Mouse (Mus musculus) heart, postnatal 0 days (tissue): ENCODE measurements at regions not wholly inside any gene's neighbourhood (a gene's known extent, or its start where the extent isn't known, plus 50 kb on each side); places are given as distances from the start of the nearest gene placed in this dataset.

ENCODE experiments used
- ATAC-seq: fragments of 200-750 bp; cut with Nextera tagmentation; 2 replicates; pipeline ENCODE4 v1.8.0; 2017; ENCODE audit warnings: low read depth, moderate number of reproducible peaks, moderate library complexity; ENCODE audit not compliant: insufficient read depth
- DNase-seq: peaks from one replicate; pipeline ENCODE4 v3.0.0-alpha.2; 2016; ENCODE audit warnings: low spot score
- H3K27ac ChIP-seq: fragments of 300-500 bp; sonication (generic); 2 replicates; pipeline ENCODE4 v1.5.1; 2014; ENCODE audit warnings: low read depth, mild to moderate bottlenecking
- H3K27me3 ChIP-seq: fragments of 300-500 bp; sonication (generic); 2 replicates; pipeline ENCODE4 v1.6.1; 2014; ENCODE audit warnings: low read length, mixed read lengths; ENCODE audit not compliant: control insufficient read depth, insufficient read depth
- H3K36me3 ChIP-seq: fragments of 300-500 bp; sonication (generic); replicated peaks from 2 replicates; pipeline ENCODE4 v1.6.1; 2014; ENCODE audit warnings: low read length, mixed read lengths; ENCODE audit not compliant: control insufficient read depth, insufficient read depth
- H3K4me1 ChIP-seq: fragments of 300-500 bp; sonication (generic); 2 replicates; pipeline ENCODE4 v1.6.1; 2014; ENCODE audit warnings: antibody characterized with exemption; ENCODE audit not compliant: control insufficient read depth, insufficient read depth
- H3K4me2 ChIP-seq: fragments of 300-500 bp; sonication (generic); 2 replicates; pipeline ENCODE4 v1.6.1; 2014; ENCODE audit warnings: low read depth, mild to moderate bottlenecking, low read length, moderate library complexity
- H3K4me3 ChIP-seq: fragments of 300-500 bp; sonication (generic); 2 replicates; pipeline ENCODE4 v1.5.1; 2014; ENCODE audit warnings: low read depth, low read length
- H3K9ac ChIP-seq: fragments of 300-500 bp; sonication (generic); replicated peaks from 2 replicates; pipeline ENCODE4 v1.6.1; 2014; ENCODE audit warnings: low read depth, low read length, mixed read lengths
- H3K9me3 ChIP-seq: fragments of 300-500 bp; sonication (generic); replicated peaks from 2 replicates; pipeline ENCODE4 v1.6.1; 2016; ENCODE audit warnings: low read length; ENCODE audit not compliant: control insufficient read depth
- CTCF ChIP-seq: IDR thresholded peaks from 2 replicates; pipeline ENCODE4 v1.5.1; 2016; ENCODE audit warnings: antibody characterized with exemption, control low read depth, low read depth
- EP300 ChIP-seq: IDR thresholded peaks from 2 replicates; pipeline ENCODE4 v1.6.1; 2016; ENCODE audit warnings: antibody characterized with exemption, low read depth
- WGBS: fragments of 180-500 bp; shearing (Covaris S2); extraction: QIAGEN DNeasy Blood & Tissue Kit; methylation state at CpG from one replicate; pipeline ENCODE4 v1.1.7; 2014; 5-methylcytosine and 5-hydroxymethylcytosine counted together

DNA sequence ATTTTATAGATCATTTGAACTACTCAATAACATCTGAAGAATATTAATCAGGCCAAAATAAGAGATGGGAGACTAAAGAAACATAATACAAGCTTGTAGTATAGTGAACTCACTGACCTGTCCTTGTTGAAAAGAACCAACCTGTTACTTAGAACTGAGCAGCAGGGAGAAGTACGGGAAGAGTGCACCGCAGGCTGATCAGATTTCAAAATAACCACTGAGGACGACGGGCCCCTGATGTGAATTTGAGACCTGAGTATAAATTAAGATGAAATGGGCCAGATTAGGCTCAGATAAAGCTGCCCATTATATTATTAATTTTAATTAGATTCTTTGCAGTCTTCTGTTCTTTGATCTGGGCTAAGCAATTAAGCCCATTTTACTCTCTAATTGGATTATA, 391.2 kb upstream of the Tyrp1 start:
- Histone ChIP-seq H3K4me3 (no peak overlapping the region), H3K36me3 (no peaks in the 10 kb centered on the region), H3K9me3 (no peaks in the 10 kb centered on the region), H3K4me1 (no peaks in the 10 kb centered on the region), H3K27ac (no peak overlapping the region), H3K4me2 (no peak overlapping the region), H3K9ac (no peak overlapping the region), H3K27me3 (no peaks in the 10 kb centered on the region)
- 63% methylated on average over 4 of the region's 4 CpGs for WGBS
- no peak for TF ChIP-seq EP300
- TF ChIP-seq CTCF: no peak
- DNase-seq: no peak
- no peak for ATAC-seq

DNA sequence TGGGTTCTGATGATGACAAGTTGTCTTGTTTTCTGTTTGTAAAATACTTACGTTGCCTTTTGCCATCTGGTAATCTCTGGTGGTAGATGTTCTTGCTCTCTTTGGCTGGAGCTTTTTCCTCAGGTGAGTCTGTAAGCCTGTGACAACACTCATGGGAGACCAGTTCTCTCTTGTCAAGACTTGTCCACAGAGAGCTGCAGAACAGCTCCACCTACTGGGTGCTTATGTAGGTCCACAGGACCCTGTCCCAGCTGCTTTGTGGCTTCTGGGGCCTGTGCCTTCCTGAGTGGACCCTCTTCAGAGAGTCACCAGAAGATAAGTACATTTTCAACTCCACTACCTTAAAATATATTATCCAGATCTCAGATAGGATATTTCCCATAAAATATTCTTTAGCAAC, 370.3 kb upstream of the Tyrp1 start:
- 57% methylated on average over 1 of the region's 1 CpGs for WGBS
- Histone ChIP-seq H3K9me3 (no peaks in the 10 kb centered on the region), H3K4me3 (no peak overlapping the region), H3K27me3 (no peaks in the 10 kb centered on the region), H3K36me3 (no peaks in the 10 kb centered on the region), H3K4me1 (no peaks in the 10 kb centered on the region), H3K27ac (no peak overlapping the region), H3K4me2 (no peak overlapping the region), H3K9ac (no peak overlapping the region)
- no peak for ATAC-seq
- peak; percentile 15; the same call in 1 of the 2 replicates for TF ChIP-seq CTCF
- TF ChIP-seq EP300: no peak
- DNase-seq: no peak

DNA sequence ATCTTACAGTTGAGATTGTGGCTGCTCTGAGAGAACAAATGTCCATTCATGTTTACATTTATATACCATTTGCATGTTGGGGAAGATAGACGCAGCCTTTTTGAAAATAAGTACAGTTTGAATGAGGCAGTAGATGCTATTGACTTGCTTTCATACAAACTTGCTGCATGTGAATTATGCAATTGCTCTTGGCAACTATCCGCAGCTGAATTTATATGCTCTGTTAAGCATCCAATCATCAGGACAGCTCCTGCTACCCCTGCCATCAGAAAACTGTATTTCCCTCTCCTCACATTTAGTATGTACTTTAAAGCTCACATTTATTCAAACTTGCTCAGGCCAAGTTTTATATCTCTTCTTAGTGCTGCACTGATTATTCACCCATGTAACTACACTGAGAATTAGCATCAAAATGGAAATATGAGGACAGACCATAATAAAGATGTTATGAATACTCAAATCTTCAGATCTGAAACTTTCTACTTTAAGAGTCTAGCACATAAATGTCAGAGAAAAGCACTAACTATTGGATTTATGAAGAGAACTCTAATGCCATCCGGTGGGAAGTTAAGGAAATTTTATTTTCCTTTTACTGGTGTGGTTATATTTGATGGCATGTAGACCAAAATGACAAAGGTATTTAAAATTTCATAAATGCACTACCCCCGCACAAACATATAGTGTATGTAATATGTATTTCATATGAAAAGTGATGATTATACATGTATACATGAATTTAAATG, 358.0 kb upstream of the Tyrp1 start:
- 70% methylated on average over 4 of the region's 4 CpGs for WGBS
- DNase-seq: no peak
- H3K9me3 ChIP-seq: no peaks in the 10 kb centered on the region
- no peaks in the 10 kb centered on the region for H3K36me3 ChIP-seq
- no peaks in the 10 kb centered on the region for H3K27me3 ChIP-seq
- no peak overlapping the region for H3K4me2 ChIP-seq
- H3K4me3 ChIP-seq: no peak overlapping the region
- TF ChIP-seq EP300 (no peak), CTCF (no peak)
- no peak overlapping the region for H3K9ac ChIP-seq
- H3K4me1 ChIP-seq: no peaks in the 10 kb centered on the region
- no peak overlapping the region for H3K27ac ChIP-seq
- ATAC-seq: no peak

DNA sequence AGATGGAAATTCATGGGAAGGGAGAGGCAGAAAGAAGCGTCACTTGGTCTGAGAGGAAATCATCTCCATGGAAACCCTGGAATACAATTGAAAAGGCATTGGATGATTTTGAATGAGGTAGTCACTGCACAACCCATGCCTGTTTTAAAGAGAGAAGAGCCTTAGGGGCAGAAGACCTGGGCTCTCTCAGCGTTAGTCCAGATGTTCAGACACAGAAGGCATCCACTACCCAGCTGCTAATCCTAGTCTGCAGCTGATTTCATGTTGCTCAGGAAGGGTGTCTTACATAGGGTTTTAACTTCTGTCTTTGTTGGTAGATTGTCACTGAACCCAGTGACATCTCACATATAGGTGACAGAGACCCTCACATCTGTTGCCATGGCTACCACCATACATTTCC, 318.8 kb upstream of the Tyrp1 start:
- no peaks in the 10 kb centered on the region for H3K4me1 ChIP-seq
- no peak overlapping the region for H3K4me3 ChIP-seq
- no peaks in the 10 kb centered on the region for H3K36me3 ChIP-seq
- no peaks in the 10 kb centered on the region for H3K9me3 ChIP-seq
- TF ChIP-seq EP300 (no peak), CTCF (no peak)
- H3K27me3 ChIP-seq: no peaks in the 10 kb centered on the region
- DNase-seq: no peak
- H3K27ac ChIP-seq: no peak overlapping the region
- WGBS: 74% methylated on average over 2 of the region's 2 CpGs
- no peak overlapping the region for H3K9ac ChIP-seq
- ATAC-seq: no peak
- no peak overlapping the region for H3K4me2 ChIP-seq

DNA sequence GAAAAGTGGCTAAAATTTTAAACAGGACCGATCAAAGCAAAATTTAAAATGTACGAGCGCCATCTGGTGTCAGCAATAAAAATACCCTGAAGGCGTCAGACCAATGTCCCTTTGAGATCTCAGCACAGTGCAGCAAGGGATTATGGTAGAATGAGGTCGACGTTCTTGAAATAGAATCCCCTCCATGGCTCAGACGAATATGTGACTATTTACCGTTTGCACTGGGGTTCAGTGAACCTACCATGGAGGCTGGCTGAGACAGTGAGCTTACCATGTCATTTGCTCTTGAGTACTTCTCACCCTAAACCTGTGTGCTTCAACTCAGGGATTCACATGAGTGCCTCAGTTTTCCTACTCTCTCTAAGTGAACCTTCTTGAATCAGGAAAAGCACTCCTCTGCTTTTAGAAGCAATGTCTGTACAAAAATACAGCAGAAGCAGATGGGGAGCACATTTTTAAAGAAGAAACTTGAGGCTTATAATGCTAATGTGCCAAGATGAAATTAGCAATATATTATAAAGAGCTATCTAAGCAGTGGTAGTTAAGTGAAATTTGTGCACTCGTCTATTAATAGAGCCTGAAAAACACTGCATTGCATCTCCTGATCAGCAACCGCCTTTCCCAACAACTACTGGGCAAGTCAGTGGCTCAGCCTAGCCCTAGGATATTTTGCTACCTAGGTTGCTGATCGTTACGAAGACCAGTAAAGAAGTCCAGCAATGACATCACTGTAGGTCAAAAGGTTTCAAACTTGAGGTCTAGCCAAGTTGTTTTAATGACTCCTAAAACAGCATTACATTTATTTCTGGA, 316.2 kb upstream of the Tyrp1 start:
- Histone ChIP-seq H3K27ac (no peak overlapping the region), H3K4me3 (no peak overlapping the region), H3K4me2 (peak overlapping the region; percentile 14; the same call in 1 of the 2 replicates), H3K36me3 (no peaks in the 10 kb centered on the region), H3K9ac (no peak overlapping the region), H3K9me3 (no peaks in the 10 kb centered on the region), H3K4me1 (no peaks in the 10 kb centered on the region), H3K27me3 (no peaks in the 10 kb centered on the region)
- DNase-seq: peak; percentile 79
- 15% methylated on average over 12 of the region's 12 CpGs for WGBS
- peak; percentile 51 for TF ChIP-seq CTCF
- TF ChIP-seq EP300: no peak
- ATAC-seq: peak; percentile 84
